In genomic region chr5:91731155-91731554, GRCm38 (mm10) we compare ENCODE assay signal across 19 mouse cellular contexts.
DNase-seq lines count a peak whose midpoint lies in the region; ATAC-seq and TF ChIP-seq lines count a peak whose summit lies in the region.
"Had no signal": no experiment of that assay in that cellular context is flagged by ENCODE, and none has a peak within 500 bp of the region (broad histone marks: within the 10 kb centered on the region; RNA-seq: fewer than 3 reads in every experiment).

No protein-coding gene starts in this region.

- no peak overlapping the region for H3K27ac ChIP-seq in thymus, adult 2 months (ENCODE audit: control insufficient read depth, insufficient read depth, low read length)

- H3K4me3 ChIP-seq in G1E (ENCODE audit: low read depth, low read length): no peak overlapping the region
- no peak overlapping the region for H3K4me3 ChIP-seq in thymus, adult 2 months (ENCODE audit: control insufficient read depth, insufficient read depth, low read length)

- H3K4me1 ChIP-seq in G1E (ENCODE audit: insufficient read depth, low read depth, low read length): peaks cover 22% of the 10 kb centered on the region
- no peaks in the 10 kb centered on the region for H3K4me1 ChIP-seq in thymus, adult 2 months (replicated peaks; ENCODE audit: control insufficient read depth, insufficient read depth, low read length)

- H3K9me3 ChIP-seq in G1E (replicated peaks): no peaks in the 10 kb centered on the region

- no peak for TF ChIP-seq CTCF in G1E (IDR thresholded peaks at IDR 0.05; ENCODE audit: low read depth, low read length)
- no peak for TF ChIP-seq CTCF in thymus, adult 2 months (IDR thresholded peaks at IDR 0.05; ENCODE audit: borderline replicate concordance, control insufficient read depth, extremely low read depth, insufficient read depth, low read length, poor library complexity)

- TF ChIP-seq POLR2A in thymus, adult 2 months (IDR thresholded peaks at IDR 0.05; ENCODE audit: control insufficient read depth, extremely low read depth, insufficient read depth, low read length, poor library complexity): no peak

- 92% methylated on average over 5 of the region's 5 CpGs for WGBS in thymus, adult 2 months

- intact Hi-C loops in heart, postnatal 25 days (cut with DNase I): no loop called here

- ATAC-seq in G1E (ENCODE audit: extremely low read depth, insufficient number of reproducible peaks, low FRiP score, poor library complexity, severe bottlenecking): peak; percentile 74
- ATAC-seq: activated CD4-positive, CD25-positive, alpha-beta regulatory T cell, adult 4 months; CD4-positive, CD25-positive, alpha-beta regulatory T cell, adult 4 months; Patski had no signal

- no peaks in the 10 kb centered on the region for H3K36me3 ChIP-seq in G1E (replicated peaks)
- H3K36me3 ChIP-seq in thymus, adult 2 months (ENCODE audit: control insufficient read depth, insufficient read depth, low read length): no peaks in the 10 kb centered on the region

- peak; percentile 69 for DNase-seq in heart, adult 11 months
- no peak for DNase-seq in heart, postnatal 25 days (ENCODE audit: low spot score)
- DNase-seq in G1E (ENCODE audit: low spot score): no peak
- DNase-seq in thymus, adult 2 months: no peak
- DNase-seq: adrenal gland, adult 2 months; adrenal gland, adult 8-10 months; adrenal gland, postnatal 10 days; adrenal gland, postnatal 14 days; adrenal gland, postnatal 25 days; adrenal gland, postnatal 36 days; B cell, adult 2 months; cerebellum, adult 11 months; cerebellum, adult 11-12 months; cerebellum, adult 18-20 months; cerebellum, adult 2 months had no signal

- no peaks in the 10 kb centered on the region for H3K27me3 ChIP-seq in G1E (ENCODE audit: insufficient read depth, low read length)
- H3K27me3 ChIP-seq in thymus, adult 2 months (ENCODE audit: control insufficient read depth, insufficient read depth, low read length): no peaks in the 10 kb centered on the region
- H3K27me3 ChIP-seq: CH12.LX, Patski had no signal
